Mouse (Mus musculus): ENCODE measurements around the gene Sec31a. TPM values are rescaled to one million over a fixed set of nuclear protein-coding genes. Genes with fewer than 3 reads are reported as not detected.

Gene Sec31a
- total RNA-seq, 1 experiment: 94.5 TPM

DNA sequence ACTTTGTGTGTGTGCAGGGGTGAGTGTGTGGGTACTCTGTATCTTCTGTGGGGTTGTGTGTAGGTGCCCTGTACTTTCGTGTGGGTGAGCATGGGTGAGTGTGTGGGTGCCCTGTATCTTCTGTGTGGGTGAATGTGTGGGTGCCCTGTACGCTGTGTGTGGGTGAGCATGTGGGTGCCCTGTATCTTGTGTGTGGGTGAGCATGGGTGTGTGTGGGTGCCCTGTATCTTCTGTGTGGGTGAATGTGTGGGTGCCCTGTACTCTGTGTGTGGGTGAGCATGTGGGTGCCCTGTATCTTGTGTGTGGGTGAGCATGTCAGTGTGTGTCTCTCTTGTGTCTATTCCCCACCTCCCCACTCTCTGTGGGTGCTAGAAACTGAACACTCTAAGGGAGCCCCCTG is 41.3 kb downstream of the Sec31a start:
- TF ChIP-seq ZC3H11A (IDR thresholded peaks at IDR 0.05; ENCODE audit: borderline replicate concordance, low read depth, low read length): no peak
- no peak for TF ChIP-seq ZNF384 (IDR thresholded peaks at IDR 0.05; ENCODE audit: low read depth, low read length)
- TF ChIP-seq MAFK (IDR thresholded peaks at IDR 0.05; ENCODE audit: insufficient read depth, low read depth, low read length): no peak
- no peak for TF ChIP-seq CHD2 (IDR thresholded peaks at IDR 0.05; ENCODE audit: low read depth, low read length)
- no peak for TF ChIP-seq HCFC1 (IDR thresholded peaks at IDR 0.05; ENCODE audit: borderline replicate concordance, insufficient read depth, low read length)

DNA sequence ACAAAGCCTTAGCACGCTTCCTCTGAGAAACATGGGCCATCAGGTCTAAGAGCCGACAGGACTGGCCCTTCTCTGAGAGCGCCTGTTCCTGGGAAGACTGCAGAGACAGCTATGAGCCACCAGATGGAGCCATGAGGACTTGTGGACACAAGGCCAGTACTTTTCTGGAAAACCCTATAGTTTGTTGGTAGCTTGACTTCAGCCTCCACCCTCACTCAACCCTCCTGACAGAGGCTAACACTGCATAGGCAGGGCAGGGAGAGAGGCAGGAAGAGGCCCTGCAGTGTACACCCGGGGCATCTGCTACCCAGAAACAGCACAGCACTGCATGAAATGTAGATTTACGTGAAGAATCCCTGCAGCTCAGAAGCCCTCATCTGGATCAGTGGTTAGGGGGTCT is 42.1 kb downstream of the Sec31a start:
- H3K36me3 ChIP-seq (ENCODE audit: control insufficient read depth, insufficient read depth, low read length, poor library complexity, severe bottlenecking): peaks cover 31% of the 10 kb centered on the region
- H3K9ac ChIP-seq (ENCODE audit: insufficient read depth, low read depth, low read length, poor library complexity, severe bottlenecking): no peak overlapping the region
- no peaks in the 10 kb centered on the region for H3K4me1 ChIP-seq (ENCODE audit: control insufficient read depth in 2 of 2, insufficient read depth in 2 of 2, low read length in 2 of 2, poor library complexity in 1 of 2)
- in situ Hi-C loops (cut with MboI; ENCODE audit: low sequenced_read_pairs in 2 of 2, unreplicated experiment in 2 of 2): no loop called here
- no peak overlapping the region for H3K4me3 ChIP-seq (ENCODE audit: insufficient read depth in 1 of 2, low read depth in 1 of 2, low read length in 2 of 2, poor library complexity in 1 of 2, severe bottlenecking in 1 of 2)
- no peaks in the 10 kb centered on the region for H3K9me3 ChIP-seq (ENCODE audit: control insufficient read depth, insufficient read depth, low read depth, low read length)
- H3K27ac ChIP-seq (ENCODE audit: insufficient read depth, low read depth, low read length, poor library complexity, severe bottlenecking): no peak overlapping the region
- DNase-seq (ENCODE audit: low read depth, low spot score): peak; percentile 40
- TF ChIP-seq ZC3H11A (IDR thresholded peaks at IDR 0.05; ENCODE audit: borderline replicate concordance, low read depth, low read length): peak; percentile 28; the same call in 1 of the 2 replicates
- TF ChIP-seq CHD2 (IDR thresholded peaks at IDR 0.05; ENCODE audit: low read depth, low read length): no peak

More for the DNA sequence above, 41.3 kb downstream of the Sec31a start:
- in situ Hi-C loops (cut with MboI; ENCODE audit: low sequenced_read_pairs in 2 of 2, unreplicated experiment in 2 of 2): loop anchor here in 1 of 2 experiments (25.0 kb wide), 1 partner anchor 413 kb away; the partner anchor contains the start of genes Helq and Mrps18c
- no peaks in the 10 kb centered on the region for H3K4me1 ChIP-seq (ENCODE audit: control insufficient read depth in 2 of 2, insufficient read depth in 2 of 2, low read length in 2 of 2, poor library complexity in 1 of 2)
- H3K27ac ChIP-seq (ENCODE audit: insufficient read depth, low read depth, low read length, poor library complexity, severe bottlenecking): no peak overlapping the region
- H3K36me3 ChIP-seq (ENCODE audit: control insufficient read depth, insufficient read depth, low read length, poor library complexity, severe bottlenecking): peaks cover 34% of the 10 kb centered on the region
- H3K4me3 ChIP-seq (ENCODE audit: insufficient read depth in 1 of 2, low read depth in 1 of 2, low read length in 2 of 2, poor library complexity in 1 of 2, severe bottlenecking in 1 of 2): no peak overlapping the region
- H3K9ac ChIP-seq (ENCODE audit: insufficient read depth, low read depth, low read length, poor library complexity, severe bottlenecking): no peak overlapping the region
- DNase-seq (ENCODE audit: low read depth, low spot score): no peak
- no peaks in the 10 kb centered on the region for H3K9me3 ChIP-seq (ENCODE audit: control insufficient read depth, insufficient read depth, low read depth, low read length)

DNA sequence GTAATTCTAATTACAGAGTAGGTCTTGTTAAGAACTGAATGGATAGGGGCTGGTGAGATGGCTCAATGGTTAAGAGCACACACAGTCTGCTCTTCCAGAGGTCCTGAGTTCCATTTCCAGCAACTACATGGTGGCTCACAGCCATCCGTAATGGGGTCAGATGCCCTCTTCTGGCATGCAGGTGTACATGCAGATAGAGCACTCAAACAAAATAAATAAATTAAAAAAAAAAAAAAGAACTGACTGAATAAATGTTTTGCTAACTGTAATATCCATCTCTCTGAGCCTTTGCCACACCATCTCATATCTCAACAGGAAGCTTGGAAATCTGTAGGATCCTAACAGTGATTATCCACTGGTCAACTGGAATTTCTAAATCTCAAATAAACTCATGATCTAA is 45.1 kb downstream of the Sec31a start:
- Histone ChIP-seq H3K4me1 (ENCODE audit: control insufficient read depth in 2 of 2, insufficient read depth in 2 of 2, low read length in 2 of 2, poor library complexity in 1 of 2) (no peaks in the 10 kb centered on the region), H3K9ac (ENCODE audit: insufficient read depth, low read depth, low read length, poor library complexity, severe bottlenecking) (no peak overlapping the region), H3K4me3 (ENCODE audit: insufficient read depth in 1 of 2, low read depth in 1 of 2, low read length in 2 of 2, poor library complexity in 1 of 2, severe bottlenecking in 1 of 2) (no peak overlapping the region), H3K36me3 (ENCODE audit: control insufficient read depth, insufficient read depth, low read length, poor library complexity, severe bottlenecking) (peaks cover 33% of the 10 kb centered on the region), H3K9me3 (ENCODE audit: control insufficient read depth, insufficient read depth, low read depth, low read length) (no peaks in the 10 kb centered on the region), H3K27ac (ENCODE audit: insufficient read depth, low read depth, low read length, poor library complexity, severe bottlenecking) (no peak overlapping the region)
- peak; percentile 74 for TF ChIP-seq ZNF384 (IDR thresholded peaks at IDR 0.05; ENCODE audit: low read depth, low read length)
- no peak for TF ChIP-seq MAFK (IDR thresholded peaks at IDR 0.05; ENCODE audit: insufficient read depth, low read depth, low read length)
- no peak for DNase-seq (ENCODE audit: low read depth, low spot score)
- in situ Hi-C loops (cut with MboI; ENCODE audit: low sequenced_read_pairs in 2 of 2, unreplicated experiment in 2 of 2): no loop called here

DNA sequence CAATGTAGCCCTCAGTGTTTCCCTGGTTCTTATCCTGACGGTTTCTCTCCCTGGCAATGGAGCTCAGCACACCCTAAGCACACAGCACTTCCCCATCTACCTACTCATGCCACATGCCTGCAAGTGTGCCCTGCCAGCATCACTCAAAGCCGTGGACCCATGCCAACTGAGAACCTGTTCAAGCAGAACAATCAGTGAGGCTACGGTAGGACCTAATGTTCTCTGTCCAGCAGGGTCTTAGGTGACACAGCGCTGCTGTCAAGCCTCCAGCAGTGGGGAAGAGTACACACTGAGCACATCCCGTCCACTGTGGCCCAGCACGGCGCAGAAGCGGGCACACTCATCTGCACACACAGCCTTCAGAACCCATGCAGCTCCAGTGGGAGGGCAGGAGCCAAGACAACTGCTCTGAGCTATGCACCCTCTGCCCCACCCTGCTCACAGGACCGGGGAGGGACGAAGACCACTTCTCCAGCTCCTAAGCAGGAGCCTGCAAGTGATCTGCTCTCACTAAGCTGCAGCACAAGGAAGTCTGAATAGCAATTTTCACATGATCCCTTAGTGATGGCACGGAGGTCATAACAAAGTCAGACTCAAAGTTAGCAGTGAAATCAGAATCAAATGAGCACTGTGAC is 46.1 kb downstream of the Sec31a start:
- no peak overlapping the region for H3K4me3 ChIP-seq (ENCODE audit: insufficient read depth in 1 of 2, low read depth in 1 of 2, low read length in 2 of 2, poor library complexity in 1 of 2, severe bottlenecking in 1 of 2)
- in situ Hi-C loops (cut with MboI; ENCODE audit: low sequenced_read_pairs in 2 of 2, unreplicated experiment in 2 of 2): no loop called here
- H3K27ac ChIP-seq (ENCODE audit: insufficient read depth, low read depth, low read length, poor library complexity, severe bottlenecking): peak overlapping the region; percentile 41; the same call in 1 of the 2 replicates
- H3K4me1 ChIP-seq (ENCODE audit: control insufficient read depth in 2 of 2, insufficient read depth in 2 of 2, low read length in 2 of 2, poor library complexity in 1 of 2): no peaks in the 10 kb centered on the region
- peaks cover 37% of the 10 kb centered on the region for H3K36me3 ChIP-seq (ENCODE audit: control insufficient read depth, insufficient read depth, low read length, poor library complexity, severe bottlenecking)
- H3K9ac ChIP-seq (ENCODE audit: insufficient read depth, low read depth, low read length, poor library complexity, severe bottlenecking): no peak overlapping the region
- no peak for TF ChIP-seq ZNF384 (IDR thresholded peaks at IDR 0.05; ENCODE audit: low read depth, low read length)
- TF ChIP-seq CHD2 (IDR thresholded peaks at IDR 0.05; ENCODE audit: low read depth, low read length): no peak
- TF ChIP-seq ZC3H11A (IDR thresholded peaks at IDR 0.05; ENCODE audit: borderline replicate concordance, low read depth, low read length): no peak
- TF ChIP-seq HCFC1 (IDR thresholded peaks at IDR 0.05; ENCODE audit: borderline replicate concordance, insufficient read depth, low read length): no peak
- no peak for TF ChIP-seq MAFK (IDR thresholded peaks at IDR 0.05; ENCODE audit: insufficient read depth, low read depth, low read length)
- no peak for DNase-seq (ENCODE audit: low read depth, low spot score)
- no peaks in the 10 kb centered on the region for H3K9me3 ChIP-seq (ENCODE audit: control insufficient read depth, insufficient read depth, low read depth, low read length)

DNA sequence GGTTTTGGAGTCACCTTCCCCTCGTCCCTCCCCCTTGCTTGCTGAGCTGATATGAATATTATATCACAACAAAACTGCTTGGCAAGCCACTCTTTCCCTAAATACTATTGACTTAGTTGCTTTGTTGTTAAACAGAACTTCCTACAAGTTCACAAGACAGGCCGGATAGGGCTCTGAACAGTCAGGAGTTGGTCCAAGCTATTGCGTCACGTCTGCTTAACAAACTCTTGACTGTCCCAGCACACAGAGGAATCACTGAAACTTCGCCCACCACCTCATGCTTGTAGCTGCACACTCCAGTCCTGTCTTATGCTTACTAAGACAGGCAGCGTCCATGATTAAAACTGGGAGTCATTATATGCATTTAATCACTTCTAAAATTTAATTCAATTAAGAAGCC is 46.9 kb downstream of the Sec31a start:
- H3K36me3 ChIP-seq (ENCODE audit: control insufficient read depth, insufficient read depth, low read length, poor library complexity, severe bottlenecking): peaks cover 35% of the 10 kb centered on the region

More for the DNA sequence above, 46.9 kb downstream of the Sec31a start:
- DNase-seq (ENCODE audit: low read depth, low spot score): no peak
- no peaks in the 10 kb centered on the region for H3K4me1 ChIP-seq (ENCODE audit: control insufficient read depth in 2 of 2, insufficient read depth in 2 of 2, low read length in 2 of 2, poor library complexity in 1 of 2)
- TF ChIP-seq ZNF384 (IDR thresholded peaks at IDR 0.05; ENCODE audit: low read depth, low read length) (no peak), ZC3H11A (IDR thresholded peaks at IDR 0.05; ENCODE audit: borderline replicate concordance, low read depth, low read length) (no peak), MAFK (IDR thresholded peaks at IDR 0.05; ENCODE audit: insufficient read depth, low read depth, low read length) (no peak), HCFC1 (IDR thresholded peaks at IDR 0.05; ENCODE audit: borderline replicate concordance, insufficient read depth, low read length) (no peak), CHD2 (IDR thresholded peaks at IDR 0.05; ENCODE audit: low read depth, low read length) (no peak)
- no peaks in the 10 kb centered on the region for H3K9me3 ChIP-seq (ENCODE audit: control insufficient read depth, insufficient read depth, low read depth, low read length)
- H3K9ac ChIP-seq (ENCODE audit: insufficient read depth, low read depth, low read length, poor library complexity, severe bottlenecking): no peak overlapping the region
- no peak overlapping the region for H3K27ac ChIP-seq (ENCODE audit: insufficient read depth, low read depth, low read length, poor library complexity, severe bottlenecking)
- H3K4me3 ChIP-seq (ENCODE audit: insufficient read depth in 1 of 2, low read depth in 1 of 2, low read length in 2 of 2, poor library complexity in 1 of 2, severe bottlenecking in 1 of 2): no peak overlapping the region
- in situ Hi-C loops (cut with MboI; ENCODE audit: low sequenced_read_pairs in 2 of 2, unreplicated experiment in 2 of 2): no loop called here

All from ES-E14 (cell line).